Mouse (Mus musculus) 3134 (cell line): ENCODE results near the gene Gpr33.

Experiments used
- DNase-seq: peaks from one replicate; pipeline ENCODE4 v3.0.0-alpha.2; 2011; ENCODE audit warnings: low spot score; ENCODE audit not compliant: insufficient read length; ENCODE audit errors: extremely low read depth

Gpr33 gene

DNA sequence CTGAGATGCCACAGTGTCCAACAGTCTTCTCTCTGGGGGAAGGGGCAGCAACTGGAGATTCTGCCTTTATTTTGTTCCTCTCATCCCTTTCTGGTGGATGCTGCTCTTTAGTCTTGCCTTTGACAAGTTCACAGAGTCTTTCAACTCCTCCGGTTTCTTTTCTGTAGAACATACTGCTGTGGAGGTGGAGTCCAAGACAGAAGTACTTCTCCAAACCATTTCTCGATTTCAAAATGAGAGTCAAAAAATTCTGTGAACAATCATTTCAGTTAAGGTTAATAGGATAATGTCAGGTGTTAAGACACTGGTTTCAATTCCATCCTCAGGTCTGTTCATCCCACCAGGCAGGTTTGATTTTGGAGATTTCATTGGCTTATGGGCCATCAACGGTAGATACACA, at the start of gene Gpr33:
Gene Gpr33 (minus strand): TSS at position 101 of the 400 bp plus-strand sequence.
- no peak for DNase-seq

DNA sequence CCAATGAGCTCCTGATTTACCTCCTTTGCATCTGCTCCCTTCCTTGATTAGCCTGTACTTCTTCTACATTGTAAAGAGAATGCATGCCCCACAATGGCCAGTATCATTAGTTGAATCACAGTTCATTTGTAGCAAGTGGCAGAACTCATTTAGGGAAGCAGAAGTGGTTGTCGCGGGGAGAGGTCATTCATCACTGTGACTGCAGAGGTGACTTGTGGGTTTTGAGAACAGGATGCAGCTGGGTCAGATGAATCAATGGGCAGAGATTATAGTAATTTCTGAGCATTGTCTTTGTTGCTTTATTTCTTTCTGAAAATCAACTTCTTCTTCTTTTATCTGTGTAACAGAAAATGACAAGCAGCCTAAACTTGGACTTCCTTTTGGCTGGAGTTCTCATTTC, 21.5 kb upstream of the Gpr33 start:
- no peak for DNase-seq

DNA sequence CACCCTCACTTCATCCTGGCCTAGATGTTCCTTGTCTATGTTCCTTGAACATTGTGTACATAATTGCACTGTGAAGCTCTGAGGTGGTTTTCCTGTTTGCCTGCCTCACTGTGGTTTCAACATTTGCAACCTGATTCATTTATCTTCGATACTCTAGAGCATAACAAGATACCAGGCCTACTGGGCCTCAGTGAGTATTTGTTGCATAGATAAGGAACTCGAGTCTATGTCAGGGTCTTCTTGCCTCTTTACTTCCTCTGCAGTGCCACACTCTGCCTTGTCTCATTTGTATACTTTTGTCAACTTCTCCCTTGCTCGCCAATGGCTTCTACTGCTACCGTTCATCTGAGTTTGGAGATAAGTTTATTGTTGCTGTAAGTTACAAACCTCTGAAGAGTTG, 18.5 kb upstream of the Gpr33 start:
- DNase-seq: no peak

DNA sequence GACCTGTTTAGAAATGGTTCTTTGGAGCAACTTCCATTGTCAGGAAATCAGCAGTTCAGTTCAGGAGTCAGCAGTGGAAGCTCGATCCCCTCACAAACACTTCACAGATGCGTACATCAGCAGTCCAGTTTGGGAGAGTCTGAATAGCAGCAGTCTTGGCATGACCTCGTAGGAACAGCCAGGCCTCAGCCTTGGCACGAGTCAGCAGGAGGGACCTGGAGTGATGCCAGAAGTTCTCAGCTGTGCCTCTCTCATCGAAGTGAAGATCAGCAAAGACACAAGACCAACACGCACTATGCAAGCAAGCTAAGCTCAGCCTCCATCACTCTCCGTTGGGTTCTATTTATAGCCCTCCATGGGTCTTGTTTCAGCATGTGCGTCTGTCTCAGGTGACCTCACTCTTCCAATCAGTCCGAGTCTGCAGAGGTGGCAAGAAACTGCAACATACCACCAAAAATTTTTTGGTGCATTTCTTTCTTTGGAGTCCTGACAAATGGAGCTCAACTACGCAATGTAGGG, 15.0 kb upstream of the Gpr33 start:
- DNase-seq: no peak

DNA sequence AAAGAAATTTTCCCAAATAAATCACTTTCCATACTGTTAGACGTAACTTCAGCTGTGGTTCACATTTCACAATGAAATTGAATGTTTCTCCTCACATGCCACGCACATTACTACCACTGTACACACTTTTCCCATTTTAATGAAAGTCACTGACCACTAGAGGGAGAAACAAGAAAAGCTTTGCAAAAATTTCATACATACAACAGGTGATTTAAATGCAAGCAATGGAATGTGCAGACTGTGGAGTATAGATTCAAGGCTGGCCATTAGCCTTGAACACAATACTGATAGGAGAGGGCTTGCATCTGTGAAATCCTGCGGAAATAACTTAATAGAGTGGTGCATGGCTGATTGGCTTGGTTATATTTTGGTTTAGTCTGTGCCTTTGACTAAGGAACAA, 10.5 kb upstream of the Gpr33 start:
- no peak for DNase-seq

DNA sequence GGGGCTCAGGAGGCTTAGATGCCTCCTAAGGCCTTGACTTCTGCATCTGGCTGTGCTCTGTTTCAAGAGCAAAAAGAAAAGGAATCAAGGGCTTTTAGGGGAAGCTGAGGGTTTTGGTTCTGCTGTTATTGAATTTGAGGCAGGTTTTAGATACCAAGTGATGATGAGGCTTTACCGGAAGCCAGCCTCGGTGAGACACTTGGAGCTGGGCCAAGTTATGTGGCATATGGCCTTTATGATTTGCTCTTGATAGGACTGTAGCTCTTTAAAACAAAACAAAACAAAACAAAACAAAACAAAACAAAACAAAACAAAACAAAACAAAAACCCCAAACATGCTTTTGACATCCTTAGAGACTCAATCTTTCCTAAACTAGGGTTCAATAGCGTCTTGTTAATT, 7.1 kb upstream of the Gpr33 start:
- DNase-seq: no peak

DNA sequence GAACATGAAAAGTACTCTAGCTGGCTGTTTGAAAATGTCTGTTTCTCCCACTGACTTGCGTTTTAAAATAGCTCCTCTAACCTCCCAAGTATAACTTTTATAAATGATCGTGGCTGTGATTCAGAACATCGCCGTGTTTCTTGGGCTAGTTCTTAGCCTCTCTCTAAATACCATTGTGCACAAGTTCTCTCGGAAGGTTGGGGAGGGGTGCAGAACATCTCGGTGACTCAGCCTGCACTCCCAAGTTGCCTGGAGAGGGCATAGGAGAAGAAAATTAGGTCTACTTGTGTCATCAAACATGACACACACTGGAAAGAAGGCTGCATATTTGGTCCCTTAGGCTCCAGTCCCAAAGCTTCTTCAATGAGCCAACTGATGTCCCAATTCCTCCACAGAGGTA, 4.4 kb upstream of the Gpr33 start:
- DNase-seq: no peak

DNA sequence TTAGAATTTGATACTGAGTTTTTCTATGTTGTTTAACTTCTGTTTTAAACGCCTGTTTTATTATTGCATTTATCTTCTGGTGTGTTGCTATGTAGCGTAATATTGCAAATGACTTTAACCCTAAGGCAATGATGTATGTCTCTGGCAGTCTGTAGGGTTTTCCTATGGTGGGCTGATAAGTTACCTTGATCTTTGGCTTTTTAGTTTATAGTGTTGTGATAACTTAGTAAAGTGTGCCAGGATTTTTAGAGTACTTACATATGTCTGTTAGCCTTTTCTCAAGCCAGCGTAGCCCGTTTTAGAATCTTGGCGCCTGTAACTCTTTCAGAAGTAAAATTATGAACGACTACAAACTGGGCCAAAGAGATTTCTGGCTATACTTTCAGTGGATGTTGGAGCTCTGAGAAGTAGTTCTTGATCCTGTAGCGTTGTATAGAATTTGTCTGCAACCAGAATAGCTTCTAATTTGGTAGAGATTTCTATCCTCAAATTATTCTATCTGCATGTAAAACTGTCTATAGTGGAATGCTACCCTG, 13.3 kb downstream of the Gpr33 start:
- no peak for DNase-seq

DNA sequence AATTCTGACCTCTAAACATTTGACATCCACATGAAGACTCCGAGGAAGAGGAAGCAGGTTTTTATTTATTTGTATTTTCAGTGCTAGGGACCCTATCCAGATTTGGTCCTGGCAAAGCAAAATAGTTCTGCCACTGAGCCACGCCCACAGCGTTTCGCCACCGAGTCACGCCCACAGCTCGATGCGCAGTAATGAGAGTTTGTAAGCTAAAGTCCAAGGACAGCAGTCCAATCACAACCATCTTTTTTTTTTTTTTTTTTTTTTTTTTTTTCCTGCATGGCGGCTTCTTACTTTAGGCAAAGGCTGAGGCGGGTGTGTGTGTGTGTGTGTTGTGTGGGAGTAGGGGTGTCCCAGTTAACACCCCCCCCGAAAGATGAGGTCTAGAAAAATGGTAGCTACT, 13.8 kb downstream of the Gpr33 start:
- no peak for DNase-seq

DNA sequence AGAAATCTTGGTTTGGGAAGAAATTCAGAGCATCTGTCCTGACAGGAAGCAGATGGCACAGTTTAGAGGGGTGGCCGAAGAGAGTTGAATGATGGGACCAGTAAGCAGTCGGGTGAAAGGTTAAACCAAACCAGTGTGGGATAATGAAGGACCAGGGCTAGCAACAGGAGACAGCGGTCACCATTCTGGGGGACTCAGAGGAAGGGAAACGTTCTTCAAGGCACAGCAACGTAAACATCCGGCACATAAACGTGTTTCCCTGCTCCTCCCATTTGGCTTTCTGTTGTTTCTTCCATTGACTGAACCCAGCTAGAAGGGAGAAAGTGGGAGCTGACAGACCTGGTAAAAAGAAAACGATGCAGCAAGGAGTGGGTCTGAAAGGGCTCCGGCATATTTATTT, 14.6 kb downstream of the Gpr33 start:
- no peak for DNase-seq

DNA sequence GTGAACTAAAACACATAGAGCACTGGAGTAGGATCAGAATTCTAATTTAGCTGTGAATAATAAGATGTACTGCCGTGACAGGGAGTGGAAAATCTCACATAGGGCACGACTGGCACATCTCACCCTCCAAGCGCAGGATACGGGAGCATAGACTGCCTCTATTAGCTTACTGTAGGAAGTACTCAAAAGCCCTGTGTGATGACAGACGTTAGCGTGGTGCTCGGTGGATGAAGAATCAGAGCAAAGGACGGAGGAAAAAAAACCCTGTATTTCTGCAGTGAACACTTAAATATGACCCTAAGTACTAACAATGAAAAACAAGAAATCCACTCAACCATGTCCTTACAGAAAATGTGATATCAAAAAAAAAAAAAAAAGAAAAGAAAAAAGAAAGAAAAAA, 15.7 kb downstream of the Gpr33 start:
- no peak for DNase-seq

DNA sequence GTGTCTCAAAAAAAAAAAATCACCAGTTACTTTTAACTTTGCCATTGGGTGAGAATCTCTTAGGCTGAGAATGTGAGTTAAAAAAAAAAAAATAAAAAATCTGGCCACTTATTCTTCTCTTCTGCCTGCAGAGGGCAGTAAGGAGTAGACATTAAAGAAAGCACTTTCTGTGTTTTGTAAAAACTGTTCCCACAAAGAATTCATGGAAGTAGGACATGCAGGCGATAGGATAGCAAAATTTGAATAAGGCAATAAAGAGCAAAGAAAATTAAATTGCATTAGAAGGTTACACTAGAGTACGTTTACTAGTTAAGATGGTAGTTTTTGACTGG, 17.3 kb downstream of the Gpr33 start:
- no peak for DNase-seq

DNA sequence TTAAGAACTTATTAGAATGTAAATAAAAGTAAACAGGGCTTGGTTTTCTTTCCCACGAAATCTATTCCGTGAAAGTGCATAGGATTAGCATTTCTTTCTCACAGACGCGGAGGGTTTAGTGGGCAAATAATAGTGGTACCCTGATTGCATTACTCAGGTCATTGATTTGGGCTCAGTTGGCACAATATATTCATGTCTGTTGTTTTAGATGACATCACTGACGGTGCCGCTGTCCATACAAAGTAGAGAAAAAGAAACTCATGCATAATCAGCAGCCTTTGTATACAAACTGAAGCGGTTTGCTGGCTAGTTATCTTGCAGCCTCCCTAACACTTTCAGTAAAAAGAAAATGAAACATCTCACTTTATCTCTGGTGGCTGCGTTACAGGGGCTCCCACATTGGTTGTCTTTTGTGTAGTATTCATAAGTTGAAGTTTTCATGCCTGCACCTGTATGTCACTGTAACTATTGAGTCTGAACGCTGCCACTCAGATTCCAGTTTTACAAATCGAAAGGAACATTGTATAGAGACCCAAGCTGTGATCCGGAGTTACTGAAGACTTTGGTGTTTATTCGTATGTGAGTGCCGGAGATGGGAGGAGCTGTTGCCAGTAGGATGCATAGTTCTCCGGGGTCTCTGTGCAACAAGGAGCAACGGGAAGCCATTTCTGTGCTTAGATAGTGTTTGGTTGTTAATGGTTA, 17.8 kb downstream of the Gpr33 start:
- DNase-seq: no peak

DNA sequence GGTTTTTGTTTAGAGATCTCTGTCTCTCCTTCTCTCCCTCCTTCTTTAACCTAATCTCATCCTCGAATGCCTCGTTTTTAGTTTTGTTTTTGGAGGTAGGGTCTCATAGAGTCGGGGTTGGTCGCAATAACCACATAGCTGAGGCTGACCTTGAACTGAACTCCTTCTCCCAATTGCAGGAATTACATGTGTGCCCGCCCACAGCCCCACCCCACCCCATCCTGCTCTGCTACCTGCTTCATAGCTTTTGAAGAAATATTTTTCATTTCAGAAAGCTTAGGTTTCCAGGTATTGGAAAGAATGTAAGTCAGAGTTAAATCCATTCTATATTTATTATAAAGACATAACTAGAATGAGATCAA, 21.2 kb downstream of the Gpr33 start:
- DNase-seq: no peak

DNA sequence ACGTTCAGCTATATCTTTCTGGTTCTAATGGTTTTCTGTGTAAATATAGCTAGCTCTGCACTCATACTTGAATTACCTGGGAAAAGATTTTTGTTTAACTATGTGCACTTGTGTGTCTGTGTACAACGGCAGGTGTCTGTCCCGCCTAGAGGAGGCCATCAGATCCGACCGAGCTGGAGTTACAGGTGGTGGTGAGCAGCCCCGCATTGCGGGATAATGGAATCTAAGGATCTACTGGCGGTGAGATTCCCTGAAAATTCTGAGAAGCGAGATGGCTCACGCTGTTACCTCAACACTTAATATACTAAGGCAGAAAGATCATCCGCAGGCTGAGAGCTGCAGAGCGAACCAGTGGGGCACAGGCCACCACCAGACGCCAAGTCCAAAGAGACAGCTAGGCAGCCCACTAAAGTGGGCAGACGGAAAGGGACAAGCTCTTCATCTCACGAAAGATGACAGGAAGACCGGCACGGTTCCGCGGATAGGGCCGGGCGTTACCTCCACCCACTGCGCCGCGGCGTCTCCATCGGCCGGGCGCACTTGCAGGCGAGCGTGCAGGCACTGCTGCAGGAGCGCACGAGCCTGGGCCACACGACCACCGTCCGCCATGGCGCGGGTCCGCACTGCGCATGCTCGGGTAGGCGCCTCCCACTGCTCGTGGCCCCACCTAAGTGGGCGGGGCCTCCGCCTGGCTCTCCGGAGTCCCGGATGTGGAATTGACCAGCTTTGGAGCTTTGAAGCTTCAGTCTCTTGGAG, 21.8 kb downstream of the Gpr33 start, which contains the start of gene Dtd2:
Gene Dtd2 (minus strand): TSS at position 625 of the 756 bp plus-strand sequence.
- peak; percentile 90 for DNase-seq

DNA sequence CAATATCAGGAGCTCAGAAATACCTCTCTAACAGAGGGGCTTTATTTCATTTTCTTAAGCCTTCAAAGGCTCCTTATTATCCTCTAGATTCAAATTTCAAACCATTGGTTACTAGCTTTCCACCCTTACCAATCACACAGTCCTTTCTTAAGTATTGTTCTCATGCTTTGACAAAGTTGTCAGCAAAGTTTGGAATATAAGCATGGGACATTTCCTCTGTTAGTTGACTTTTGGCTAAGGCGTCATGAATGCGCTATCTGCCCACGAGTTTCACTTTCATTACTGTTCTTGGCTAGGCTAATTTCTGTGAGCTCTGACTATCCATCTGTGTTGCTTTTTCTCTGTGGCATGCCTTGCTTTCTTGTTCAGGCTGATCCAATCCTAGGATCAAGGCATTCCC, 25.1 kb downstream of the Gpr33 start:
- DNase-seq: no peak

DNA sequence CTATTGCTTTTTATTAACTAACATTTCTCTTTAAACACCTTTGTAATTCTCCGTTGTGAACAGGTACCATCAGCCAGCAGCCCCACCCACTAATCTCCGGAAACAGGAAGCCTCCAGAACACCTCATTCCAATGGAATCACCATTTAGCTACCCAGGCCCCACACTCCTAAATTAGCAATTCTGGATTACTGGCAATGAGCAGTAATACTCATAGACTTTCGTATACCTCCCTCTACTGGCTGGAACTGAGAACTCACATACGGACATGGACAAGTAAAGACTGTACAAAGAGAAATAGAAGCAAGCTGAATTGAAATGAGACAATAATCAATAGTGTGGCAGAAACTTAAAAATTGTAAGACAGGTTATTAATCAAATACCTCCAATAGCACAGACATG, 26.3 kb downstream of the Gpr33 start:
- peak; percentile 17 for DNase-seq

DNA sequence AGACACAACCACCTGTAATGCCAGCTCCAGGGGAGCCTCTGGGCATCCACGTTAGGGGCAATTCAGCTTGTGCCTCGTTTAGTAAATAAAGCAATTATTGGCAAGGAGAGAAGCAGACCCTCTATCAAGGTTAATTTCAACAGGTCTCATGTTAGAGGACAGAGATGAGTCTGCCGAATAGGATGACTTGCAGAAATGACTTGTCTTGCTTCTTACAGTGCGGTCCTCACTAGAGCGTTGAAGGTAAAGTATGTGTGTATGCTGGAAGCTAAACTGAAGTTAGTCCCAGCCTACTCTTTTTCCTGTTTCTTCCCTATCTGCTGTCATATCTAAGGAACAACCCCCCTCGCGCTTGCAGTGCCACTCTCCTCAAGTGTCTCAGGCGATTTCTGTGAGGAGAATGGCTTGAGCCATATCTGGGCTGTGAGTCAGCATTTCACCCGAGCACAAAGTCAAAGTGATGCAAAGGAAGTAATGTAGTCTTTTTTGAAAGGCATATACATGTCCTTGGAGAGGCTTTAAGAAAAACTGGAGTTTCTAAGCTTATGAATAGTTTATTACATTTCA, 29.4 kb downstream of the Gpr33 start:
- no peak for DNase-seq

DNA sequence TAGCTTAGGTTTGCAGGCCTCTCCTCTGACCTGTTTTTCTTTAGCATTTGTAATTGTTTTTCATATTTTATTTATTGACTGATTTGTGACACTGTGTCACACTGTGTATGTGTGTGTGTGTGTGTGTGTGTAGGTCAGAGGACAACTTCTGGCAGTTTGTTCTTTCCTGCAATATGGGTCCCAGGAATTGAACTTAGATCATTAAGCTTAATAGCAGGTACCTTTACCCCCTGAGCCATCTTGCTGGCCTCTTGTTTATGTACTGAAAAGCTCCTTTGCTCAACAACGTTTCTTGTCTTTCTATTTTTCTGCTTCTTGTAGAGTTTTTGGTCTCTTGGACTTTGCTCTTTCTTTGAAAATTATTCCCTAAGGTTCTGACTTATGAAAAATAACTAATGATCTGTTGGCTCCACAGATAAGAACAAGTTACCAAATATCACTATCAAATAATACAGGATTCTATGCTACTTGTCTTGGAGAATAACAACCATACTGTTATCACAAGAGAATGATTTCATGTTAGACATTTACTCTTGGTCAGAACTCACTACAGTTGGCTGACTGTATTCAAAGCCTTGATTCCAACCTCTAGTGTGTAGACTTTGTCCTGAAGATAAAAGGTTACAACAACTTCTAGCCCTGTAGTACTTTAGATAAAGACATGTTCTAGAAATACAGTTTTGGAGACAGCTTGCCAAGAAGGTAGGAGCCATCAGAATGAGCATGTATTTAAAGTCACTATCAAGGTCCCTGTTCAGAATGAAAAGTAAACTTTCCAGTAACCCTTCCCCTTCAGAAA, 31.9 kb downstream of the Gpr33 start:
- DNase-seq: no peak

DNA sequence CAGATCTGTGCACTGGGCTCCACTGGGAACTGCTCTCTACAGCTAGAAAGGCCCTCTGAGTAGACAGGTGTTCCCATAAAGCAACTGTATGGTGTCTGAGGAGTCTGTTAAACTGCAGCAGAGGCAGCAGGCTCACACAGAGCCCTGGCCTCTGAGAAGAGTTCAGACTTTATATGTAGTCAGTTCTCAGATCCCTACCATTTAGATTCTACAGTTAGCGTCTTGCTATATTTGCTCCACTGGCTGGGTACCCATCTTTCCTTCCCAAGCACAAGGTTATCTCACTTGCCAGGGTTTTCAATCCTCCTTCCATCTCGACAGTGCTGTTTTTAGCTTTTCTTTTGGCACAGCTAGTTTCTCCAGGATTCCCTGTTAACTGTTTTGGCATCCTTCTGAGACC, 37.2 kb downstream of the Gpr33 start:
- no peak for DNase-seq

DNA sequence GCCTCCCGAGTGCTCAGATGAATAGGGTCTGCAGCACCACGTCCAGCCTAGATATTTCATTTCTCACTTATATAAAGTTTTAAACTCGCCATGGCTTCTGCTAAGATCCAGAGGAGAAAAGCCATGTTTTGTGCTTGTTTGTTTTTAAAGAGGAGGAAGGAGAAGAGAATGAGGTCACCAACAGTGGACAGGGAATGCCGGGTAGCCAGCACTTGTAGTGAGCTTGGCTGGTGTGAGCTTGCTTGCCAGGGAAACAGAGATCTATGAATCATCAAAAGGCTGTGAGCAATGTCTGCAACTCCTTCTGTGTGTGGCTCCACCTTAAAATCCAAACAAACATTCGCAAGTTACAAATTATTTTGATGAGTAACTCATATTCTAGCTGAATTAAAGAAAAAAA, 39.3 kb downstream of the Gpr33 start:
- peak; percentile 71 for DNase-seq
